Mouse (Mus musculus) erythroblast, adult 5-6 weeks (primary cell): ENCODE data around the gene Fgf15. TPM values are rescaled to one million over a fixed set of nuclear protein-coding genes. Genes with fewer than 3 reads are reported as not detected.

Experiments used
- ATAC-seq: replicated peaks from 2 replicates; pipeline ENCODE4 v1.8.0; 2016; ENCODE audit warnings: moderate number of reproducible peaks, mild to moderate bottlenecking, moderate TSS enrichment, inconsistent platforms; ENCODE audit not compliant: poor library complexity, low FRiP score, severe bottlenecking
- total RNA-seq, 2 experiments: library from RNA; stranded (forward) in 1 of 2; stranded (reverse) in 1 of 2; fragments of 150-400 nt in 1 of 2; fragments of 200-764, 138-1000 nt in 1 of 2; gene quantifications; 2 replicates each; pipeline versions ENCODE4 v1.2.3 to v1.2.4; 2015 to 2017; ENCODE audit warnings: low replicate concordance in 2 of 2

The Fgf15 gene
- total RNA-seq, 2 experiments from 2014 or later, result not detected

GRCm38 (mm10) chr7:144942071-144942743, 45.9 kb downstream of the Fgf15 start:
- ATAC-seq, result no peak

- ATAC-seq, result no peak
Observed at GRCm38 (mm10) chr7:144942744-144943135, 46.4 kb downstream of the Fgf15 start.

- ATAC-seq, result no peak
Observed at GRCm38 (mm10) chr7:144943254-144943653, 46.9 kb downstream of the Fgf15 start.

Other genes starting within 250 kb of the Fgf15 start
- gene Ano1, start 144.6 kb upstream of the Fgf15 start, total RNA-seq (2015; ENCODE audit: low replicate concordance), result not detected in 2 replicates
- gene Ano1, start 144.6 kb upstream of the Fgf15 start, total RNA-seq (2017; ENCODE audit: low replicate concordance), result not detected in 2 replicates
- 1.7 and 2.3 TPM in 2 replicates for gene Fgf3, start 58.4 kb upstream of the Fgf15 start, total RNA-seq (2015; ENCODE audit: low replicate concordance)
- 1.0 TPM in 1 of 2 replicates, not detected in the other for gene Fgf3, start 58.4 kb upstream of the Fgf15 start, total RNA-seq (2017; ENCODE audit: low replicate concordance)
- 1.7 TPM in 1 of 2 replicates, not detected in the other for gene Fgf4, start 49.2 kb upstream of the Fgf15 start, total RNA-seq (2015; ENCODE audit: low replicate concordance)
- not detected in 2 replicates for gene Fgf4, start 49.2 kb upstream of the Fgf15 start, total RNA-seq (2017; ENCODE audit: low replicate concordance)
- 1.2 and 7.5 TPM in 2 replicates for gene LTO1, start 18.6 kb downstream of the Fgf15 start, total RNA-seq (2015; ENCODE audit: low replicate concordance)
- gene LTO1, start 18.6 kb downstream of the Fgf15 start, total RNA-seq (2017; ENCODE audit: low replicate concordance), result 8.3 and 16.6 TPM in 2 replicates
- gene Ccnd1, start 43.4 kb downstream of the Fgf15 start, total RNA-seq (2015; ENCODE audit: low replicate concordance), result 1.2 and 1.5 TPM in 2 replicates
- gene Ccnd1, start 43.4 kb downstream of the Fgf15 start, total RNA-seq (2017; ENCODE audit: low replicate concordance), result 0.51 and 2.0 TPM in 2 replicates